Comparison of ENCODE assay signal across 19 mouse cellular contexts in genomic region chr7:37837883-37838282, GRCm38 (mm10).
A peak's percentile ranks its signal among the peaks of the same experiment; 100 is the strongest.
DNase-seq lines count a peak whose midpoint lies in the region; ATAC-seq and TF ChIP-seq lines count a peak whose summit lies in the region.
"Had no signal": no experiment of that assay in that cellular context is flagged by ENCODE, and none has a peak within 500 bp of the region (broad histone marks: within the 10 kb centered on the region; RNA-seq: fewer than 3 reads in every experiment).

No protein-coding gene starts in this region.

- H3K9ac ChIP-seq in forebrain, postnatal 0 days = no peak overlapping the region
- no peak overlapping the region for H3K9ac ChIP-seq in forebrain, embryonic 13.5 days
- no peak overlapping the region for H3K9ac ChIP-seq in heart, postnatal 0 days (replicated peaks; ENCODE audit: low read depth, low read length)
- H3K9ac ChIP-seq in hindbrain, postnatal 0 days (replicated peaks; ENCODE audit: low read length) = no peak overlapping the region
- H3K9ac ChIP-seq: forebrain, embryonic 15.5 days had no signal

- H3K27me3 ChIP-seq in forebrain, postnatal 0 days (ENCODE audit: insufficient read depth, low read length) = no peaks in the 10 kb centered on the region
- 0 out of 2 replicates have a peak, but pooled peaks cover 4% of the 10 kb centered on the region for H3K27me3 ChIP-seq in forebrain, embryonic 13.5 days
- no peaks in the 10 kb centered on the region for H3K27me3 ChIP-seq in heart, postnatal 0 days (ENCODE audit: control insufficient read depth, insufficient read depth, low read length)
- H3K27me3 ChIP-seq in hindbrain, postnatal 0 days (ENCODE audit: insufficient read depth, low read length) = no peaks in the 10 kb centered on the region
- H3K27me3 ChIP-seq: forebrain, embryonic 15.5 days had no signal

- ATAC-seq in forebrain, postnatal 0 days = peak; percentile 21; the same call in 1 of the 2 replicates
- no peak for ATAC-seq in forebrain, embryonic 13.5 days
- ATAC-seq in heart, postnatal 0 days (ENCODE audit: insufficient read depth, low read depth) = peak; percentile 90
- no peak for ATAC-seq in hindbrain, postnatal 0 days
- ATAC-seq: forebrain, embryonic 15.5 days; hindbrain, embryonic 16.5 days had no signal

- intact Hi-C loops in gastrocnemius, adult 2 months (cut with DNase I) = no loop called here

- no peak overlapping the region for H3K27ac ChIP-seq in forebrain, postnatal 0 days (ENCODE audit: low read depth, low read length)
- no peak overlapping the region for H3K27ac ChIP-seq in forebrain, embryonic 13.5 days
- peak overlapping the region; percentile 89 for H3K27ac ChIP-seq in heart, postnatal 0 days (ENCODE audit: low read depth)
- H3K27ac ChIP-seq in hindbrain, postnatal 0 days = no peak overlapping the region
- H3K27ac ChIP-seq in gastrocnemius, adult 2 months = no peak overlapping the region
- H3K27ac ChIP-seq: forebrain, embryonic 15.5 days; layer of hippocampus, adult 2 months; limb, embryonic 10.5 days had no signal

- no peak for DNase-seq in forebrain, postnatal 0 days
- peak; percentile 53 for DNase-seq in Muller cell, postnatal 12 days (ENCODE audit: inconsistent ontology term)
- peak; percentile 5 to 27 for DNase-seq in heart, adult 9 months (ENCODE audit: low spot score in 2 of 2)
- DNase-seq in heart, postnatal 0 days (ENCODE audit: low spot score) = peak; percentile 88
- DNase-seq in hindbrain, postnatal 0 days (ENCODE audit: low spot score) = no peak
- DNase-seq in gastrocnemius, adult 2 months = no peak
- DNase-seq: cerebellum, postnatal 14 days; embryo, embryonic 11 days; kidney, adult 11 months; kidney, postnatal 10 days; lung, adult 2 months; right cerebral cortex, postnatal 25 days; thymus, postnatal 25 days had no signal

- peaks cover 11% of the 10 kb centered on the region for H3K4me1 ChIP-seq in forebrain, postnatal 0 days (ENCODE audit: insufficient read depth)
- H3K4me1 ChIP-seq in forebrain, embryonic 13.5 days = peaks cover 30% of the 10 kb centered on the region
- 0 out of 2 replicates have a peak, but pooled peaks cover 7% of the 10 kb centered on the region for H3K4me1 ChIP-seq in heart, postnatal 0 days (ENCODE audit: control insufficient read depth, insufficient read depth)
- peaks cover 9% of the 10 kb centered on the region; the same call in 1 of the 2 replicates for H3K4me1 ChIP-seq in hindbrain, postnatal 0 days (ENCODE audit: insufficient read depth, low read length)

- no peaks in the 10 kb centered on the region for H3K36me3 ChIP-seq in forebrain, postnatal 0 days (ENCODE audit: insufficient read depth)
- no peaks in the 10 kb centered on the region for H3K36me3 ChIP-seq in forebrain, embryonic 13.5 days (ENCODE audit: poor library complexity, severe bottlenecking)
- H3K36me3 ChIP-seq in heart, postnatal 0 days (replicated peaks; ENCODE audit: control insufficient read depth, insufficient read depth, low read length) = no peaks in the 10 kb centered on the region
- no peaks in the 10 kb centered on the region for H3K36me3 ChIP-seq in hindbrain, postnatal 0 days (ENCODE audit: insufficient read depth, low read length)
- H3K36me3 ChIP-seq: forebrain, embryonic 15.5 days; limb, embryonic 10.5 days had no signal

- H3K4me3 ChIP-seq in forebrain, postnatal 0 days (ENCODE audit: low read depth, low read length) = no peak overlapping the region
- no peak overlapping the region for H3K4me3 ChIP-seq in forebrain, embryonic 13.5 days
- H3K4me3 ChIP-seq in heart, postnatal 0 days (ENCODE audit: low read depth, low read length) = no peak overlapping the region
- H3K4me3 ChIP-seq in hindbrain, postnatal 0 days (ENCODE audit: low read length) = no peak overlapping the region
- H3K4me3 ChIP-seq in gastrocnemius, adult 2 months = no peak overlapping the region
- H3K4me3 ChIP-seq: forebrain, embryonic 15.5 days; layer of hippocampus, adult 2 months; limb, embryonic 10.5 days had no signal

- 87% methylated on average over 5 of the region's 5 CpGs for WGBS in forebrain, postnatal 0 days
- 86% methylated on average over 5 of the region's 5 CpGs for WGBS in forebrain, embryonic 13.5 days
- WGBS in heart, postnatal 0 days = 29% methylated on average over 5 of the region's 5 CpGs
- 58% methylated on average over 5 of the region's 5 CpGs for WGBS in hindbrain, postnatal 0 days

- TF ChIP-seq CTCF in forebrain, postnatal 0 days (IDR thresholded peaks at IDR 0.05; ENCODE audit: low read depth) = no peak
- TF ChIP-seq CTCF in heart, postnatal 0 days (IDR thresholded peaks at IDR 0.05; ENCODE audit: low read depth) = no peak
- TF ChIP-seq CTCF in hindbrain, postnatal 0 days (IDR thresholded peaks at IDR 0.05; ENCODE audit: low read depth) = no peak
- TF ChIP-seq CTCF in gastrocnemius, adult 2 months (IDR thresholded peaks at IDR 0.05) = no peak

- peak; percentile 52; the same call in 1 of the 2 replicates for TF ChIP-seq EP300 in heart, postnatal 0 days (IDR thresholded peaks at IDR 0.05; ENCODE audit: low read depth)

- H3K9me3 ChIP-seq in forebrain, postnatal 0 days (ENCODE audit: low read length) = no peaks in the 10 kb centered on the region
- H3K9me3 ChIP-seq in forebrain, embryonic 13.5 days (replicated peaks) = no peaks in the 10 kb centered on the region
- no peaks in the 10 kb centered on the region for H3K9me3 ChIP-seq in heart, postnatal 0 days (replicated peaks; ENCODE audit: control insufficient read depth, low read length)
- no peaks in the 10 kb centered on the region for H3K9me3 ChIP-seq in hindbrain, postnatal 0 days (ENCODE audit: low read length)
- H3K9me3 ChIP-seq: forebrain, embryonic 15.5 days; limb, embryonic 10.5 days had no signal

- no peak overlapping the region for H3K4me2 ChIP-seq in forebrain, postnatal 0 days (ENCODE audit: low read depth)
- no peak overlapping the region for H3K4me2 ChIP-seq in forebrain, embryonic 13.5 days
- no peak overlapping the region for H3K4me2 ChIP-seq in heart, postnatal 0 days (ENCODE audit: low read depth, low read length)
- H3K4me2 ChIP-seq in hindbrain, postnatal 0 days (ENCODE audit: low read depth, low read length) = no peak overlapping the region
- H3K4me2 ChIP-seq: forebrain, embryonic 15.5 days; liver, embryonic 11.5 days had no signal

Comparison
In these comparisons a context has a peak if more than half of its experiments do, and no peak if none do; other contexts are left out.
1. ATAC-seq: peak in forebrain, postnatal 0 days (single experiment) and heart, postnatal 0 days (single experiment); none in forebrain, embryonic 13.5 days (single experiment) and hindbrain, postnatal 0 days (single experiment).
2. DNase-seq: peak in Muller cell, postnatal 12 days (single experiment), heart, adult 9 months (2 of 2) and heart, postnatal 0 days (single experiment); none in forebrain, postnatal 0 days (single experiment), hindbrain, postnatal 0 days (single experiment) and gastrocnemius, adult 2 months (single experiment).